Mouse (Mus musculus) cortical plate, adult 2 months (tissue): ENCODE results near the gene Tns1. TPM values are rescaled to one million over a fixed set of nuclear protein-coding genes. Genes with fewer than 3 reads are reported as not detected.

Experiments
- H3K27ac ChIP-seq: fragments of 200-500 bp; 2 replicates; pipeline ENCODE4 v1.5.1; 2012; ENCODE audit warnings: low read length, control low read depth, inconsistent platforms; ENCODE audit not compliant: insufficient read depth
- H3K4me1 ChIP-seq: fragments of 200-500 bp; 2 replicates; pipeline ENCODE4 v1.6.1; 2011; ENCODE audit warnings: low read length; ENCODE audit not compliant: control insufficient read depth, insufficient read depth
- H3K4me3 ChIP-seq: fragments of 200-500 bp; 2 replicates; pipeline ENCODE4 v1.5.1; 2011; ENCODE audit warnings: mild to moderate bottlenecking, low read length, control low read depth; ENCODE audit not compliant: insufficient read depth
- CTCF ChIP-seq: fragments of 200-500 bp; IDR thresholded peaks from 2 replicates; pipeline ENCODE4 v1.5.1; 2011; ENCODE audit warnings: mild to moderate bottlenecking, control low read depth, low read length; ENCODE audit not compliant: insufficient read depth; ENCODE audit errors: extremely low read depth
- POLR2A ChIP-seq: fragments of 200-500 bp; IDR thresholded peaks from 2 replicates; pipeline ENCODE4 v1.6.1; 2011; ENCODE audit warnings: mild to moderate bottlenecking, low read length, control low read depth; ENCODE audit not compliant: insufficient read depth; ENCODE audit errors: extremely low read depth
- polyA plus RNA-seq: library from polyadenylated mRNA; depleted of rRNA; stranded (reverse); fragments of >200 nt; gene quantifications from 2 replicates; pipeline ENCODE4 v1.2.3, GENCODE M21; 2012

Tns1 gene
- polyA plus RNA-seq, 1 experiment, result 23.0 TPM

DNA sequence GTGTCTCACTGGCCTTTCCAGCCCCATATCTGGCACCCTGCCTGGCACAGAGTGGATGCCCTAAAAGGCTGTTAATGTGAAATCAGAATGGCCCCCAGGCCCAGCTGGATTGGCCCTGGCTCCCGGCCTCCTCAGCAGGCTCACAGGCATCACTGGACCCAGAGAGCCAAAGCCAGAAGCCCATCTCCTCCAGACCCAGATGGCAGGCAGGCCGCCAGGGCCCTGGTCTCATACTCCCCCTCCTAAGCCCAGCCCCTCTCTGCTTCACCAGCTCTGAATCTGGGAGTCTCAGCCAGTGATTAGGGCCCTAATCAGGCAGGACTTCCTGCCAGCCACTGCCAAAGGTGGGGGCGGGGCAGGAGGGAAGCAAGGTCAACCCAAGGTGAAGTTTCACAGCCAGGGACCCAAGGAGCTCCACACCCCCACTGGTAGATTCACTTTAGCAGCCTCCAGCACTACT, 93.3 kb downstream of the Tns1 start:
- H3K4me3 ChIP-seq, result no peak overlapping the region
- H3K4me1 ChIP-seq, result no peaks in the 10 kb centered on the region
- H3K27ac ChIP-seq, result no peak overlapping the region; the same call in 1 of the 2 replicates
- TF ChIP-seq CTCF (no peak), POLR2A (no peak)

DNA sequence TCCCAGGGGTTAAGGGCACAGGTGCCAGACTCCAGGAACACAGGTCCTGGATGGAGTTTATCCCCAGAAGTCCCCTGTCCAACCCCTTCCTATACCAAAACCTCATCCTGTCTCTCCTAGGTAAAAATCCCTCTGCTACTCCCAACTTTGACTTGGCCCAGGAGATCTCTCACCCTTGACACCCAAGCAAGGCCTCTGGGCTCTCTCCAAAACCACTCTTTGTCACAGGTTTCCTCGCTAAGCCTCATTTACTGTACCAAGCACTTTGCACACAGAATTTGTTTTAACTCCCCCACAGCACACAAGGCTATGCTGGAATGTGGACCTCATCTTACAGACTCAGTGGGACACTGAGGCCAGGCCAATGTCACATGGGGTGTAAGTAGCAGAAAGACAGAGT, 94.0 kb downstream of the Tns1 start:
- H3K4me1 ChIP-seq, result no peaks in the 10 kb centered on the region
- H3K4me3 ChIP-seq, result no peak overlapping the region
- TF ChIP-seq CTCF (no peak), POLR2A (no peak)
- no peak overlapping the region for H3K27ac ChIP-seq

DNA sequence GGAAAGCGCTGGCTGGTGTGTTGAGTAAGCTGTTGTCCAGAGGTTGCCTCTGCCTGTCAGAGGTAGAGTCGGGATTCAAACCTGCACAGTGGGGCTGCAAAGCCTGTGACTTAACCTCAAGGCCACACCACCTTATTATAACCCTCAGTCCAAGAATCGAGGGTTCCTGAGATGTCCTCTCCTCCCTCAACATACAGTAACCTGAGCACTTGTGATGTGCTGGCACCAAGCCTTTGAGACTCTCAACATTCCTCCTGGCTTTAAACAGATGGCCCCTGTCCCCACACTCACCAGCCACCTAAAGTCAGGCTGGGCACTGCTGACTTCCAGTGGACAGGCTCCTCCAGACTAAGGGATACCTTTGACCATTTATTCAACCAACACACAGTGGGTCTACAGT, 94.6 kb downstream of the Tns1 start:
- H3K4me1 ChIP-seq, result no peaks in the 10 kb centered on the region
- no peak overlapping the region for H3K4me3 ChIP-seq
- no peak overlapping the region for H3K27ac ChIP-seq
- no peak for TF ChIP-seq POLR2A
- no peak for TF ChIP-seq CTCF

DNA sequence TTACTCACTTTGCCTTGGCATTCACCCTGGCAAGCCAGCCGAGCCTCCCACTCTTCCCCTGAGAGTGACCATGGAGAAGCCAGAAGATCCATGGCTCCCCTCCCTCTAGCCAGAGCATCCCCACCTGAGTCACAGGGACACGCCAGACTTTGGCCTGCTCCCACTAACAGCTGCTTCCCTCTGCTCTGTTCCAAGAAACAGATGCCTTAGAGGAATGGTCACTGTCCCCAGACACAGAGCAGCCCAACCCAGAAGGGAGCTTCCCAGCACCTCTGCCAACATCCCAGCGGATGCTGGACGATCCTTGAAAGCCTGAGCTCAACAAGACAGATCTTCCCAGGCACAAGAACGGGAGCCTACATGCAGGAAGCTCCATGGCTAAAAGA, 95.4 kb downstream of the Tns1 start:
- TF ChIP-seq CTCF (no peak), POLR2A (no peak)
- Histone ChIP-seq H3K4me1 (no peaks in the 10 kb centered on the region), H3K27ac (no peak overlapping the region), H3K4me3 (no peak overlapping the region)

DNA sequence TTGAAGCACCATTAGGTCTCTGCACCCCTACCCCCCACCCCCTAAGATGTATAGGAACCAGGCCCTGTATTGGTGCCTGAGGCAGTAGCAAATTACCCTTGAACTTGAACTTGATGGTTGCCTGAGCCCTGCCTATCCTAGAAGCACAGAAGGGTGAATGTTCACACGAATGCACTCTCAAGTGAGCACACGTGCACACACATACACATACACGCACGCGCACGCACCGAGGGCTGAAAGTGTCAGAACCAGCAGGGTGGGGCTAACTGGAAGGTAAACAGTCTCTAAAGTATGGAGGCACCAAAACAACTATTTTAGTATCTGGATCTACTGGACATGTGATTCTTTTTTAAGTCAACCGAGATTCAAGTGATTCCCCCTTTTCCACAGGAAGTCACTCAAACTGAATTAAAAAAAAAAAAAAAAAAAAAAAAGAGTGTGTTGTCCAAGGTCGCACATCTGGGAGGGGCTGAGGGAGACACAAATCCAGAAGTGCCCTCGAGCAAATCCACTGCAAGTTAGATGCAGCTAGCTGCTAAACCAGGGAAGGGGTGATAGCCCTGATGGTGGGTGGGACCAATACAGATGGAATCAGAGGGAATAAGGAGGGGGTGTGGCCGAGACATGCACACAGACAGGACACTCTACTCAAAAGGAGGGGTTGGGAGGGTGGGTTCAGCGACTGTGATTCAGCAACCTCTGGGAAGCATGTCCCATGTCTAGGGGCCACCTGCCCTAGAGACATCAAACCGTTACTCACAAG, 96.0 kb downstream of the Tns1 start:
- TF ChIP-seq CTCF (no peak), POLR2A (no peak)
- Histone ChIP-seq H3K4me1 (no peaks in the 10 kb centered on the region), H3K27ac (peak overlapping the region; percentile 37), H3K4me3 (no peak overlapping the region)

DNA sequence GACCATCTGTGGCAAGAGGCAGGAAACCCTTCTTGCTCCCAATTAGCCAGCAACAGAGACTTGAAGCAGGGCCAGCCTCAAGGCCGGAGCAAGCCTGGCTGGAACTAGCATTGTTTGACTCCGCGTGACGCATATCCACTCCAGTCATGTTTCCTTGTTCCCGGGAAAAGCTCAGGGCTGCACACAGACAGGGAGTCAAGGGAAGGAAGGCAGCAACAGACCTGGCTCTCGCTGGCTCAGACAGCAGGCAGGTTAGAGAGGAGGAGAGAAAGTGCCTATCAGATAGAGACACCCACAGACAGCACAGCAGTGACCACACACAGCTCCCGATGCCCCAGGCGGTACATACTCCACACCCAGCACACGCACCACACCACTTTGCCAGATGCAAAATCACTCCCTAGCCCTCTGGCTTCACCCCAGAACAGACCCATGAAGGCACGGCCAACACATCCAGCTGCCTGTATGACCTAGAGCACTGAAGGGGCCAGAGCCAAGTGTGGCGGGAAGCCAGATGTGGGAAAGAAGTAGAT, 96.6 kb downstream of the Tns1 start:
- Histone ChIP-seq H3K4me3 (no peak overlapping the region), H3K27ac (peak overlapping the region; percentile 37), H3K4me1 (no peaks in the 10 kb centered on the region)
- TF ChIP-seq CTCF, result no peak
- TF ChIP-seq POLR2A, result 0 out of 2 replicates have a peak, but pooled peaks have one; percentile 36

DNA sequence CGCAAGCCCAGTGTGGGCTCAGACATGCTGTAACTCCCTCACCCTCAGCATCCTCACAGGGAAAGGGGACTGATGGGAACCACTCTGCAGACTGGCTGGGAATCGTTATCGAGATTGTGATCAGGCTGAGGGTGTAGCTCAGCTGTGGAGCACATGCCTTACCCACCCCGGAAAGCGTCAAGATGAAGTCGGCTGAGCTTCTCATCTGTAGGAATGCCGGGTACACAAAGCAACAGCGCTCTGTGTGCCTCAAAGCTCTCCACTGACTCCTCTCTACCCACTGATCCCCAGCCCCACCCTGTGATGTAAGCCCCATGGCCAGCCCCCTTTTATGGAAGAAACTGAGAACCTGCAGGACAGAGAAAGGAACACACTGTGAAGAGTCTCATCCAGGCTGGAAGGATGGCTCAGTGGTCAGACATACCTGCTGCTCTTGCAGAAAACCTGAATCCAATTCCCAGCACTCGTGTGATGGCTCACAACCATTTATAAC, 97.5 kb downstream of the Tns1 start:
- H3K27ac ChIP-seq, result peak overlapping the region; percentile 19; the same call in 1 of the 2 replicates
- no peak for TF ChIP-seq POLR2A
- TF ChIP-seq CTCF, result no peak
- no peaks in the 10 kb centered on the region for H3K4me1 ChIP-seq
- no peak overlapping the region for H3K4me3 ChIP-seq

DNA sequence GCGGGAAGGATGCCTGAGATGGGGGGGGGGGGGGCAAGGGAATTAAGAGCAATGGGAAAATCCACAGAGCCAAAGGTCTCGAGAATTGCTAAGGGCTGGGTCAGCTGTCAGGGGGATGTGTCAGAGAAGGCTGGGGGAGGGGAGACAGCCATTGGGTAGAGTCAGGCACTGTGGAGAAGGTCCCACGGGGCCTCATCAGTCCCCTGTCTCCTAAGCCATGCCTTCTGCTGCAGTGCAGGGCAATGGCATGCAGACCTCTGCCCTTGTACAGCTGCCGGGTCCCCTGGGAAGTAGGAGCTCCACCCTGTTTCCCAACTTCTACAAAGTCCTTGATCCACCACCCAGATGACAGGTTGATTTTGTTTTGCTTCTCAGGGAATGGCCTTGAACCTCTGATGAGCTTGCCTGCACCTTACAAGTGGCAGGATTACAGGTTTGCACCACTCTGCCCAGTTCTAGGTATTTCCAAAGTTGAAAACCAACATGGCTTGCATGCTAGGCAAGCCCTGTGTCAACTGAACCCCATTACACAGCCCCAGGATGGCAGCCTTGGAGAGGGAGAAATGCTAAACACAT, 98.5 kb downstream of the Tns1 start:
- Histone ChIP-seq H3K4me1 (no peaks in the 10 kb centered on the region), H3K27ac (no peak overlapping the region), H3K4me3 (no peak overlapping the region)
- no peak for TF ChIP-seq POLR2A
- TF ChIP-seq CTCF, result no peak

DNA sequence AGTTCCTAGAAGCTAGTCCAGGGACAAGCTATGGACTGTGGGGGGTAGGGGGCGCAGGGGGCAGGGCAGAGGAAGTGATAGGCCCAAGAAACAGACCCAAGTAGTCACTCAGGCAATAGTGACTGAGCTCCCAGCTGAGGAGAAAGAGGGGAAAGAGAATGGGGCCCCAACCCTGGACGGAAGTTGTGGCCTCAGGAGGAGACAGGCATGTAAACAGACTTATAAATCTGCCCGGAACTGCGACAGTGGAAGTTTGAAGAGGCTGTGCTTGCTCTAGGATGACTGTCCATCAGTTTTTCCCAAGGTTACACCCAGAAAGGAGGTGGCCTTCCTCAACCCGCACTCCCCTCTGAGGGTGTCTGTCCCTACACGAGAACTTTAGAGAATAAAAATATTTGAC, 99.0 kb downstream of the Tns1 start:
- Histone ChIP-seq H3K4me1 (no peaks in the 10 kb centered on the region), H3K4me3 (no peak overlapping the region), H3K27ac (no peak overlapping the region)
- TF ChIP-seq CTCF (no peak), POLR2A (no peak)
